Mouse (Mus musculus): ENCODE data around the gene Gm11042.

Gene Gm11042

DNA sequence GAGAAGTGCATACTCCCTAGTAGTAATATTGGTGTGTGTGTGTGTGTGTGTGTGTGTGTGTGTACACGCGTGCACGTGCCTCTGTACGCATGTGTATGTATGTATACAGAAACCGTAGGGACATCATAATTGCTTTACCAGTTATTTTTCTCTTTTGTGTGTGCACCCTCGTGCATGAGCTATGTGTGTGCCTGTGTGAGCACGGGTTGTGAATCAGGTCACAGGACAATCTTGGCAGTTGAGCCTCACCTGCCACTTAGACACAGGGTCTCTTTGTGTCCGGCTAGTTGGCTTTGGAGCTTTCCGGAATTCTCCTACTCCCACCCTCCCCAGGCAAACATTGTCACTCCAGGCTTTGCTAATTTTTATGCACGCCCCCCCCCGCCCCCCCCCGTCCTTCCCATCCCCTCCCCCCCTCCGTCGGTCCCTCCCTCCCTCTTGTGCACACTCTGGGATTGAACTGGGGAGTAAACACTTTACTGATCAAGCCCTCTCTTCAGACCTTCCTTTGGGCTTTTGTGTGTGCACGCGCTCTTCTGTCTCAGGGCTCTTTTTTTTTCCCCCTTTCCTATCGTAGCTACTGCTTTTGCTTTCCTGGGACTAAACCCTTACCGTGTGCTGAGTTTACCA lies at the start of gene Gm11042:
Gm11042 (minus strand) TSS at position 51 of the 630 bp plus-strand sequence.
- peak; percentile 14 for DNase-seq

DNA sequence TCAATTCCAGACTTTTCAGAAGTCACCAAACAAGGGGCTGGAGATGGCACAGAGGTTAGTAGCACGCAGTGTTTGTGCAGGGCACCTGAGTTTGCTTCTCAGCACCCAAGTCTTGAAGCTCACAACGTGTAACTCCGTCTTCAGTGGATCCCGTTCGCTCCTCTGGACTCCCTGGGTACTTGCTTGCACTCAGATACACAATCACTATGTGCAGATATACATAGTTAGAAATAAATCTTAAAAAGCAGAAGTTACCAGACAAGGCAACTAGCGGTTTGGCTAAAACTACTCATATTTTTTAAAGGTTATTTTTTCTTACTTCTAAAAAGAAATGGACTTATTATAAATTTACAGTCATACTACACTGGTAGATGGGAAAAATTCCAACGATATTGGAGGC lies 48.3 kb upstream of the Gm11042 start:
- DNase-seq = no peak

DNA sequence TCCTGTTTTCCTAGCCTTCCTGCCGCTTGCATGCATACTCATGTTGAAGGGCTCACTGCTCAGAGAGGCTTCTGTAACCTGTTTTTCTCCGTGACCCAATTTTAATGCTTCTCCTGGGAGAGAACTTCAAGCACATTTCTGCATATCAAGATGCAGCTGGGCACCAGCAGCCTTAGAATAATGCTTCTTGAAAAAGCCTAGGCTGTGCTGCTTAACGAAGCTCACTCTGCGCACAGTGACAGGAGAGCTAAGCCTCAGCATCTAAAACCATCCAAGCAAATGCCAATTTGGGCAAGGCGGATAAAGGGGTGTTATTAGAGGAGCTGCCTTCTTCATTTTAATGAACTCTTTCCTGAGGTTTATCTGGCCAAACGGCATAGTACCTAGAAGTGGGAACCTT lies 46.9 kb upstream of the Gm11042 start:
- no peak for DNase-seq

DNA sequence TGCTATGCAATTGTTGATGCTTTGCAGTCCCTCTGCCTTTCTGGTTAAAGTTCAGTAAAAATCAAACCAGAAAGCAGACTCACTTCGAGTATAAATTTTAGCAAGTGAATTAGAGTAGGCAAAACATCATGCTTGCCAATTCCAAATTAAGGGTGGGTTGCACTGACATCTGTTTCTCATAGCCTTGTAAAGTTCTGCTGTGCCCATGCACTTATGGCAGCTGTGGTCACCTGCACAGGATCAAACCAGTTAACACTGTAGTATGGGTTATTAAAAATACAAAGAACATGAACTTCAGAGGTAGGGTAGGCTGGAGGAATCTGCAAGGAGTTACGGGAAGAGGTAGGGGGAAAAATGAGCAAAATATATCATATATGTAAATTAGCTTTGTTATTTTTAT lies 46.3 kb upstream of the Gm11042 start:
- no peak for DNase-seq

DNA sequence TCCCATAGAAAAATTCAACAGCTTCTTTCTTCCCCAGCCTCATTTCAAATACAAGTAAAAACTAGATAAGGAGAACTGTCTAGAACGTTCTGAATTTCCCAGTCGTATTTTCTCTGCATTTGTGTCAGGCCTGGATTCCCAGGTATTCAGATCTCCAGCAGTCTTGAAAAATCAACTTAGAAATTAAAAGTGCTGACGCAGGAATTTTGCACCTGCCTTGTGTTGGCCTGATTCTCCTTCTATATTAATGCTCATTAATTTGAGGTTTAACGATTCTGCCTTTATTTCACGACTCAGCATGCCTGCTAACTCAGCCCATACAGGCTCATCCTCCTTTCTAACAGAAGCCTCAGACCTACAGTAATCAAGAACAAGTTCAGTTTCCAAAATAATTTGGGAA lies 43.6 kb upstream of the Gm11042 start:
- DNase-seq = no peak

DNA sequence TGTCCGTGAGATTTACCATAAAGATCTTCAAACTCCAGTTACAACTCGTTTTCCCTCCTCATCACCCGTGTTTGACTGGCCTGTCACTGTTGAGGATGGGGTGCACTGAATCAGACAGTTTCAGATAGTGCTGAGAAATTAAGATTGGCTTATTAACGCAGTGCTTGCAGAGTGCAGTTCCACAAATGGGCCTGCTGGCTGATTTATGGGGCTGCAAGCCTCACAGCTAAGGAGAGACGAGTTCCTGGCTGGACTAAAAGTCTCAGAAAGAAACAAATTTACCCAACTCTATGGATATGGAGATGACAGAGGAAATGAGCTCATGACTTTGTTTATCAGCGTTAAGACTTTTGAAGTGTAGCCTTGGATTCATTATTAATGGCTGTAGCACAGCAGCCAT lies 41.6 kb upstream of the Gm11042 start:
- DNase-seq = no peak

DNA sequence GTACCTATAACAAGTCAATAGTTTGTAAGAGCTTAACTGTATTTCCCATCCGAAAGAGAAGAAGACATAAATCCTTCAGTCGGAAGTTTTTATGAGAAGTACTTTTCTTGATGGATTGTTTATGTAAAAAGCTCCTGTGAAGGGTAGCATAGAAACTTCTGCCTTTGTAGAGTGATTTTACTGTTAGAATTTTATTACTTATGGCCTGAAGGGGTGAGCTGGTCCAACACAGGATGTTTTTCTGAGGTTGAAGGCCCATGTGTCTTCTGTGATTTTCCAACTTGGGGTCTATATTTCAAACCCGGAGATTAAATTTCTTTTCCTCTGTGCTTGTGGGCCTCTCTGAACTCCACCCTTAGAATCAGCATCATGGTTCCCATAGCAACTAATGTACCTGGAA lies 26.5 kb upstream of the Gm11042 start:
- DNase-seq = no peak

DNA sequence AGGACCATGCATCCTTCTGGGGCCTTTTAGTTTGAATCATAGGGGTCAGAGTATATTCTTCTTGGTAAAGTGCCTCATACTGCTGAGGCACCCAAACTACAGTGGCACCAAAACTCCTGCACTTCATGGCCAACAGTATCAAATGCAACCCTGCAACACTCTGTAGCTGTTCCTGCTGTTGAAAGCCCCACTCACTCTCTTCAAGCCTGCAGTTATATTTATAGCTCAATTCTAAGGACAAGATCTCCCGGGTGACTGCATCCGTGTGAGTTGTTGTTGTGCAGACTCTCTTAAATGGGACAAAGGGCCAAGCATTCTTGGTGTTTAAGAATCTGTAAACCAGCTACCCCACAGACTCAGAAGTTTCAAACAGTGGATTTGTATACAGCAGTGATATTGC lies 23.9 kb upstream of the Gm11042 start:
- DNase-seq = no peak

DNA sequence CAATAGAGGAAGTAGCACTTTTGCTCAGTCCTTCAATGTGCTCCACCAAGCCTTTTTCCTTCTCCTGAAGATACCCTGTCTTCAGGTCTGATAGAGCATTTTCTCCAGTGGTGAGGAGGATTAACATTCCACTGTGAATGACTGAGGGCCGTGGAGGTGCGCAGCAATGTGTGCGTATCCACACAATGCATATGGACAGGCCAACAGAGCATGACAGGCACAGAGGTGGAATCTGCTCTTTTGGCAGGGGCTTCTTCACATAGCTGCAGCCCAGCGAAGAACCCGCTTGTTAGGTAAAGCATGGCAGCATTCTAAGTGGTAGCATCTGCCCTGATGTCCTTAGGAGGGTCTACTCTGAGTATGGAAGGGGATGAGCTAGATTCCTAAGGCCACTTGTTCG lies 17.5 kb upstream of the Gm11042 start:
- DNase-seq = no peak

DNA sequence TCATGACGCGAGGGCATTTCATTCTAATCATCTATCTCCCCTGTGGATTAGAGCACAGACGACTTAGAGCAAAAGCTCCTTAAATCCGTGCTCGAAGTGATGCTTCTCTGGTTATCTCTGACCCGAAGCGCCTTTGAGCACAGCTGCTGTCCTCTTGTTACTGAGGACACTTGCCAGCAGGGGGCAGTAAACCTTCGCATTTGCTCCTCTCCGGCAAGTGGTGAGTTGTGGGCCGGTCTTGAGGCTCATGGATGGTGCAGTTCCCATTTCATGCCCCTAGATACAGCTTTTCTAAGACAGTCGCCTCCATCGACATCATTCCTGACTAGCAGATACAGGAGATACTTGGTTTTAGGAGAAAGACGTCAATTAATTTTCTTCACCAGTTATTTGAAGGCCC lies 16.8 kb upstream of the Gm11042 start:
- peak; percentile 83 for DNase-seq

DNA sequence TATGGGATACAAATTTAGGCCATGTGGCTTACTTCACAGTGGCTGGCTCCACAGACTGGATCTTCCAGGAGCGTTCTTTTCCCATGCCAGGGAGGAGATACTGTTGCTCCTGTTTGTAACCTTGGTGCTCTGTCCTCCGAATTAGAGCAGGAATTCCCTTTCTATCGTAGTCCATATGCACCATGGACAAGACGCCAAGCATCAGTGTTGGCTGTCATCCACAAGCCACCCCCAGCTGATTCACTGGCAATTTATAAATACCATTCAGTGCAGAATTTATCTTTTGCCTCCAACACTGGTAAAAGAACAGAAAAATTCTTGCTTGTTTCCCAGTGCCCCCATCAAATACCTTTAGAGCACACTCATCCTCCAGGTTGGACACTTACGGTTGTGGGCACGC lies 13.6 kb upstream of the Gm11042 start:
- DNase-seq = no peak

DNA sequence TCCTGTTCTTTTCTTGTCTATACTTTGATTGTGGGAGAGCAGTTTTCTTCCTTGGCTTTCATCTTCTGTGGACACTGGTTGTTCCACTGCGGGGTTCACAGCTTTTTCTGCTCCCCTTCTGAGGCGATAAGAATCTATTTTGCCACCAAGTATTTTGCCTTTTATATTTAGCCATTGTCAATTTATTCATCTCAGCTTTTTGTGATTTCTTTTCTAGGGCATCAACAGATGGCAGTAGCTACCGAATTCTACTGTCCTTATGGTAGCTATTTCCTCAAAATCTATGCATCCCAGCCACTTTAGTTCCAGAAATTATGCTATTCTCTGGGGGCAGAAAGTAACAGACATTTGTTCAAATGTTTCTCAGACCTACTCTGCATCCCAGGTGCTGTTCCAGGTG lies 10.4 kb upstream of the Gm11042 start:
- DNase-seq = no peak

DNA sequence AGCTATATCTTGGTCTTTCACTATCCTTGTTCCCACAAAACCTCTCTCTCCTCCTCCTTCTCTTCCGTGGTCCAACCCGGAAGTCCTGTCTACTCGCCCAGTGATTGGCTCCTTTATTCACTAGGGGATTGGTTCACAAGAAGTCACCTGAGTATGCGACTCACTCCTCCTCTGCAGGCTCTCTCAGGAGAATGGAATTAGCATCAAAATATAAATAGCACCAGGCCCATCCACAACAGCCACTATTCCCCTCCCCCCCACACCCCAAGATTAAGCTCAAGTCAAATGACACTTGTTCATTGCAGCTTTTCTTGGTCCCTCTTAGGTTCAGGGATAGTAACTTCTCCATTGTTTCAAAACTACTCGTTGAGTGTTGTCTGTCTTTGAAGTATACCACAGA lies 5.8 kb upstream of the Gm11042 start:
- no peak for DNase-seq

DNA sequence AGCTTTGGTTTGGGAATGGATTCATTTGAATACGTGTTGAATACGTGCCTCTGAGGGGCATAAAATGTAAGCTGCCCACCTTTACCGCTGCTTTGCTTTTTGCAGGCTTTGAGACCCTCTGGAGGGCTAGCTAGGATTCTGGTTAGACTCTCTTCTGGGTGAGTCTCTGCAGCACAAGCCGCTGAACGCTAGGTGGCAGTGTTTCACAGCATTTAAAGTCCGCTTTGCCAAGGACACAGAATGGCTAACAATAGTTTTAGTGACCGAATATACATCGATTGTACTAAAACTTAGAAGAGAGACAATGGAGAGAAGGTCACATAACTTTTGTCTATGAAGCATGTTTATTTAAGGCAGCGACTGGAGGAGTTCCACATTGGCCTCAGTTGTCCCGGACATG lies 4.1 kb upstream of the Gm11042 start:
- DNase-seq = peak; percentile 82

DNA sequence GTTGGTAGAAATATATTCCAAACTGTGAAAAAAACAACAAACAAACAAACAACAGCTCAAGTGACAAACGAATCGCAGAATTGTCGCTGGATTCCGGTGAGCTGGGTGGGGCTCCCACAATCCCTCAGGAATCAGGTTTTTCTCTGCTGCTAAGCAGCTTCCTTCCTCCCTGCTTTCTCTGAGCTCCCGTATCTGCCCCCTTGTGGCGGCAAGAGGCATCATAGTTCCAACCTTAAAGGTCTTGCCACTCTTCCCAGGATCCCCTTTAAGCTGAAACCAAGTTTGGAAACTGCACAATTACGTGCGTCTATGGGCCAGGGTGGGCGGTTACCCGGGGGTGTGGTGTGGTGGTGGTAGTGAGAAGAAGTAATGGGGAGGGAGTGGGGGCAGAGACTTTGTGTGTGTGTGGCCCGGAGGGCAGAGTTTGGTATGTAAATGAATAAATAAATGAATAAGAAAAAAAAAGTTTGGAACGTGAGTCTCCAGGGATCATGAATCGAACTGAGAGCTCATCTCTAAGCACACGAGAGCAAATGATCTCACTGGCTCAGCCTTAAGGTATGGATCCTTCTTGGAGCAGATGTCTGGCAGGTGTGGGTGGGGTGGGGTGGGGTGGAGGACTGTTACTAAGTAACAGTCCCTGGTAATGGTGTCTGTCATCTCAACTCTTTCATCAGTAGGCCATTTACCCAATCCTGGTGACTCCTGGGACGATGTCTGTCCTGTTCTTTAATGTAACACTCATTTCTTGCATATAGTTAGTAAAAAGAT lies 980 bp upstream of the Gm11042 start:
- peak; percentile 85 for DNase-seq

DNA sequence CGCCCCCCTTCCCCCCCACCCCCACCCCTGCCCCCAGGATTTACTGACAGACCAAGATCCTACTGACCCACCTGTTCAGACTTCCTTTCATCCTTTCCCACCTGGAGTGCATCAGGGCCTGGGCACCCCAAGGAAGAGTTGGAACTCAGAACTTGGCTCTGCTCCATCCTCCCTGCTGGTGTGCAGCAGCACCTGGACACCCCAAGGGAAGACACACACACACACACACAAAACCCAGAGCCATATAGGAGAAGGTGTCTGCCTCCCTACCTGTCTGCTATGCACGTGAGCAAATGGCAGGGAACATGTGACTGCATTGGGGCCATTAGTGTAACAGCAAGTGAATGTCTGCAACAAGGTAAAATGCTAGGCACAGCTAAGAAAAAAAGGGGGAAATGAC lies 973 bp downstream of the Gm11042 start:
- no peak for DNase-seq

DNA sequence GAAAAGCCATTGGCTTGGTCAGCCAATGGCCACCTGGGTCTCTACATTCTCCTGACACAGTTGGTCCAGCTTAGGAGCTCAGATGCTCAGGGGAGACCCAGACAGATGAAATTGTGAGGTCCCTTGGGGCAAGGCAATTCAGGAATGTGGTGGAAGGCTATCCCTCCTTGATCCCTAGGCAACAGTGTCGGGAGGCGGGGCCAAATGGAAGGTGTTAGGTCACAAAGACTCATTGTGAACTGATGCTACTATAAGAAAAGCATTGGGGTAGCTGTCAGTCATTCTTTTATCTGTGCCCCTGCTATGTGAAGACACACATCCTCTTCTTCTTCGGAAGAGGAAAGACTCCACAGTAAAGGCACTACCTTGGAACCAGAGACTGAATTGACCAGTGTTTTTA lies 3.6 kb downstream of the Gm11042 start:
- DNase-seq = no peak

DNA sequence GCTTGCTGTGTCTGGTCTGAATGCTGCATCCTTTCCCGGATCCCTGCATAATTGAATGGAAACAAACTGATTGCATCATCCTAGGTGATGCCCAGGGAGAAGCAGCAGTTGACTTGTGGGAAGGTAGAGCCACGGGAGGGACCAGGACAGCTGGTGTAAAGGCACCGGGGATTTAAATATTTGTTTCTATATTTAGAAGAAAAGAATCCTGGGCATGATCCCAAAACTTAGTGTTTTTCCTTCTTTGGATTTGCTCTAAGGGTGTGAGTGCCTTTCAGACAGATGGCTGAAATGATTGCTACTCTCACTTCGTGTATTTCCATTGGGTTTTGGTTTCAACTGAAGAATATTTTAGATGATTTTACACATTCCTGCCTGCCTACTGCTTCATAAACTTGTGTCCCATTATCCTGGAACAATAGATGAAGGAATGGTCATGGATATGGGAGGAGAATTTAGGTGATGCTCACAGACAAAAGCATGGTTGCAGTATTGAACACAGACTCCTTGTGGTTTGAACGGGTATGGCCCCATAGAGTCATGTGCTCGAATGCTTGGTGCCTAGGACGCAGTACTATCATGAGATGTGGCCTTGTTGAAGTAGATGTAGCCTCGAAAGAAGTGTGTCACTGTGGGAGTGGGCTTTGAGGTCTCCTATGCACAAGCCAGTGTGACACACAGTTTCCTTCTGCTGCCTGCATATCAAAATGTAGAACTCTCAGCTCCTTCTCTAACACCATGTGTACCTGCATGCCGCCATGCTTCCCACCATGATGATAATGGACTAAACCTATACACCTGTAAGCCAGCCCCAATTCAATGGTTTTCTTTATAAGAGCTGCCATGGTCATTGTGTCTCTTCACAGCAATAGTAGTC lies 12.5 kb downstream of the Gm11042 start:
- no peak for DNase-seq

DNA sequence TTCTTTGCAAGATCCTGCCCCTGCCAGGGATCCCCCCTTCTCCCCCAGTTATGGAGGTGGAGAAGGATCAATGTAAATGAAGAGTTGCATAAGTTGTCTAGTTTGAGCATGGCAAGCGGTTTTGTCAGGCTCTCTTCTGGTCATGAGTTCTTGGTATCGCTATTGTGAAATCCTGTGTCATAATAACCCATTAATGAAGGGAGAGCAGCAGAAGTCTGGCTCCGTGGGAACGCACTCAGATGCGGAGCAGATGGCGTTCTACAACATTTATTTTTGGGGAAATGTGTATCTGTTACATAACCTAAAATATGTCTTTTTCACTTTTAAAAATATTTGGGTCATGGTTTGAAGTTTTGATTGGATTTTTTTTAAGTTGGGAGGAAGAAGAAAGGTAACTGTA lies 14.6 kb downstream of the Gm11042 start:
- no peak for DNase-seq

DNA sequence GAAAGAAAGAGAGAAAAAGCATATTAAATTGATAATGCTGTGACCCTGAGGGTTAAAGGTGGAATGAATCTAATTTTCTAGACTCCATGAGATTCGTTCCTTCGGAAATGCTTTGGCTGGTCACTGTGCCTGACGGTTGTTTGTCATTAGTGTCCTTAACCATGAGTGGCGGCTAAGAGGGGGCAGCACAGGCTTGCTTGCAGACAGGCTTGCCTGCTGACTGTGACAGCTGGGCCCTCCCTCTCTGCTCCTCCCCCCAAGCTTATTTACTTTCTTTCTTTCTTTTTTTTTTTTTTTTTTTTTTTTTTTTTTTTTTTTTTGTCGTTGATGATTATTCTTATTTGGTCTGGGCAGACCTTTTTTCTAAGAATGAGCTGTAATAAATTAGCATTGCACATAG lies 19.8 kb downstream of the Gm11042 start:
- DNase-seq = no peak

DNA sequence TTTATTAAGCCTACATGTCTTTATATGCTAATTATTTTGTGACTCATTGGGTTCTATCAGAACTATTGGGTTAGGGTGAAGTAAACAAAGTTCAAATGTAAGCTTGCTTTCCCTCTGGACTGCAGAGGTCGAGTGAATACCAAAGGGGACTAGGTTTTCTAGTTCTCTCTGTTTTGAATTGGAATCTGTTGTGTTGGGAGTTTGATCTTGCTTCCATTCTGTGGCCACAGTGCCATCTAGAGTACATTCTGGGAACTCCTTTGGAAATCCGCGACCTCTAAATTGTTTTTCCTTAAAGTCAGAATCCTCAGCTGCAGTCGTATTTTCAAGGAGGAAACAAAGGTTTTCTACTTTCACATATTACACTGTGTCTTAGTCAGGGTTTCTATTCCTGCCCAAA lies 22.6 kb downstream of the Gm11042 start:
- peak; percentile 51 for DNase-seq

DNA sequence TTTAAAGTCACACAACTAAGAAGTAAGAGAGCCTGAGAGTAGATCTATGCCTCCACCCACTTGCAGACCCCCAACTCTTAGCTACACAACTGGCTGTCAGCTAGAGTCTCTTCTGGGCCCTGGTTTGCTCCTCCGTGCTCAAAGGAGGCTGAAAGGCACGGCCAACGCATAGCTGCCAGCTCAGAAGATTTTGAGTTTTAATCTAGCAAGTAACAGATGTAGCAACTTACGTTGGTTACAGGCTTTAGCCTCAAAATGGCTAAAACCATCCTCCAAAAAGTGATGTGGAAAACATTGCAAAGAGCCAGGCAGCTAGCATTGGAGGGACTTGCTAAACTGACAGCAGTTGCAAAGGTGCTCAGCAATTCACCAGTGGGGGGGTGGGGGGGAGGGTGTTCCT lies 25.2 kb downstream of the Gm11042 start:
- no peak for DNase-seq

DNA sequence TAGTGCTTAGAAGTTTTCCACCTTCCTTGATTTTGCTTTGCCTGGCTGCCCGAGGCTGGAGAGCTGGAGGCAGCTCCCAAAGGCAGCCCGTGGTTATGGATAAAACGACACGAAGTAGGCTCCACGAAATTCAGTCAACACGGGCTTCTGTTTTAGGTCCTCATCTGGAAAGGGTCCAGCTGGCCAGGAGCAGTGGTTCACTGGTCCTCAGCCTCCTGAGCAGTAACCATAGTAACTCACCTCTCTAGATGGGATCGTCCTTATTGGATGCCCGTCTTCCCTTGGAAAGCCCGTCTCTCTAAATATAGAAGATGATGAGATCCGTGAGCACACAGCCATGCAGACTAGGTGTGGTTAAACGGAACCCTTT lies 31.5 kb downstream of the Gm11042 start:
- no peak for DNase-seq

All from kidney, postnatal 10 days (tissue).